Mouse (Mus musculus) hindbrain, embryonic 13.5 days (tissue): ENCODE results near the gene Tmem208. TPM values are rescaled to one million over a fixed set of nuclear protein-coding genes. Genes with fewer than 3 reads are reported as not detected.

Experiments used
- ATAC-seq: fragments of 200-750 bp; cut with Nextera tagmentation; 2 replicates; pipeline ENCODE4 v1.8.0; 2017; ENCODE audit warnings: moderate TSS enrichment; ENCODE audit not compliant: low FRiP score
- H3K27ac ChIP-seq: fragments of 300-500 bp; sonication (generic); 2 replicates; pipeline ENCODE4 v1.5.1; 2015; ENCODE audit warnings: inconsistent platforms, mild to moderate bottlenecking, moderate library complexity
- H3K27me3 ChIP-seq: fragments of 300-500 bp; sonication (generic); 2 replicates; pipeline ENCODE4 v1.6.1; 2015; ENCODE audit warnings: mild to moderate bottlenecking, inconsistent platforms
- H3K36me3 ChIP-seq: fragments of 300-500 bp; sonication (generic); 2 replicates; pipeline ENCODE4 v1.6.1; 2015; ENCODE audit warnings: mild to moderate bottlenecking, inconsistent platforms
- H3K4me1 ChIP-seq: fragments of 300-500 bp; sonication (generic); replicated peaks from 2 replicates; pipeline ENCODE4 v1.6.1; 2015; ENCODE audit warnings: inconsistent platforms
- H3K4me2 ChIP-seq: fragments of 300-500 bp; sonication (generic); 2 replicates; pipeline ENCODE4 v1.6.1; 2015; ENCODE audit warnings: inconsistent platforms, mild to moderate bottlenecking, moderate library complexity
- H3K4me3 ChIP-seq: fragments of 300-500 bp; sonication (generic); 2 replicates; pipeline ENCODE4 v1.5.1; 2015; ENCODE audit warnings: mild to moderate bottlenecking, inconsistent platforms
- H3K9ac ChIP-seq: fragments of 300-500 bp; sonication (generic); 2 replicates; pipeline ENCODE4 v1.6.1; 2015; ENCODE audit warnings: mild to moderate bottlenecking, inconsistent platforms
- H3K9me3 ChIP-seq: fragments of 300-500 bp; sonication (generic); 2 replicates; pipeline ENCODE4 v1.6.1; 2016; ENCODE audit warnings: inconsistent platforms
- WGBS: fragments of 180-500 bp; shearing (Covaris S2); methylation state at CpG from one replicate; pipeline ENCODE4 v1.1.7; 2015; 5-methylcytosine and 5-hydroxymethylcytosine counted together
- microRNA counts: library from miRNA; unstranded; fragments of <30 nt; microRNA quantifications from one replicate; lab custom pipeline; 2016
- microRNA-seq: library from miRNA; unstranded; fragments of <30 nt; microRNA quantifications from one replicate; pipeline ENCODE4, GENCODE M21; 2016
- polyA plus RNA-seq: library from polyadenylated mRNA; unstranded; fragments of >200 nt; fragmentation: Nextera tagmentation; extraction: Ambion mirVana; gene quantifications from 2 replicates; pipeline ENCODE4 v1.2.1, GENCODE M21; 2015

Tmem208 gene
- polyA plus RNA-seq, 1 experiment from 2014 or later, result 136 TPM

DNA sequence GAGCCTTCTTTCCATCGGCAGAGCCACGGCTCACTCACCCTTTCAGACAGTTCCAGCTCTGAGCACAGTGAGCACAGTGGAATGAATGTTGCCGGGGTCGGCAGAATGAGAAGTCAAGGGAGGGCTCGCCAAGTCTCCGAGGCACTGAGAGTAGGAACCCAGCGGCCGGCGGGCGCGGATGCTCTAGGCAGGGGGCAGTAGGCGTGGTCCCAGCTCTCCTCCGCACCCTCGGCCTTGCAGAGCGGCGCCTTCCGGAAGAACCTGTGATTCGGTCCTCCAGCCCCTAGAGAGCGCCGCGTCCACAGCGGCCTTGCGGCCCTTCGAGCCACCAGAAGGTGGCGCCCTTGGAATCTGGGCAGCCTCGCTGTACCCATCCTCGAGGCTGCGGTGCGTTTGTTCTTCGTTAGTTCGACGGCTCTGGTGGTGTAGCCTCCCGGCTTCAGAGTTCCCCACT lies 48.4 kb downstream of the Tmem208 start:
- peaks cover 5% of the 10 kb centered on the region; the same call in 1 of the 2 replicates for H3K36me3 ChIP-seq
- peak overlapping the region; percentile 48 for H3K4me2 ChIP-seq
- WGBS, result 25% methylated on average over 33 of the region's 33 CpGs
- no peaks in the 10 kb centered on the region for H3K9me3 ChIP-seq
- 0 out of 2 replicates have a peak overlapping the region, but pooled peaks have one; percentile 49 for H3K9ac ChIP-seq
- no peak for ATAC-seq
- peaks cover 11% of the 10 kb centered on the region for H3K4me1 ChIP-seq
- H3K4me3 ChIP-seq, result peak overlapping the region; percentile 21
- H3K27ac ChIP-seq, result no peak overlapping the region
- no peaks in the 10 kb centered on the region for H3K27me3 ChIP-seq

DNA sequence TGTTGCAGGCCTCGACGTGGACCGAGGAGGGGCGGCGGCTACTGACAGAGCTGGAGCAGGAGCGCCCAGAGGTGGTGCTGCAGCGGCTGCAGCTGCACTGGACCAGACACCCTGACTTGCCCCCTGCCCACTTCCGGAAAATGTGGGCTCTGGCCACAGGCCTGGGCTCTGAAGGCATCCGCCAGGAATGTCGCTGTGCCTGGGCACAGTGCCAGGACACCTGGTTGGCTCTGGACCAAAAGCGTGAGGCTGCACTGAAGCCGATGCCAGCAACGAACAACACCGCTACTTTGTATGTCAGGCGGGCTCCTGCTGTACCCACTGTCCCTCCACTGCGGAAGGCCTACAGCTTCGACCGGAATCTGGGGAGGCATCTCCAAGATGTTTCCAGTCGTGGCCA lies 52.5 kb downstream of the Tmem208 start:
- 70% methylated on average over 19 of the region's 19 CpGs for WGBS
- H3K9ac ChIP-seq, result no peak overlapping the region
- ATAC-seq, result no peak

GRCm38 (mm10) chr8:105380308-105380707 lies 54.2 kb downstream of the Tmem208 start:
- no peak overlapping the region for H3K9ac ChIP-seq
- no peaks in the 10 kb centered on the region for H3K27me3 ChIP-seq
- H3K4me1 ChIP-seq, result peaks cover 5% of the 10 kb centered on the region
- ATAC-seq, result no peak
- no peaks in the 10 kb centered on the region for H3K9me3 ChIP-seq
- no peak overlapping the region for H3K4me3 ChIP-seq
- WGBS, result 87% methylated on average over 12 of the region's 12 CpGs
- H3K4me2 ChIP-seq, result no peak overlapping the region
- H3K27ac ChIP-seq, result no peak overlapping the region
- no peaks in the 10 kb centered on the region for H3K36me3 ChIP-seq

More for the DNA sequence above, 52.5 kb downstream of the Tmem208 start:
- Histone ChIP-seq H3K4me1 (peaks cover 11% of the 10 kb centered on the region), H3K4me3 (no peak overlapping the region), H3K27me3 (no peaks in the 10 kb centered on the region), H3K9me3 (no peaks in the 10 kb centered on the region), H3K36me3 (no peaks in the 10 kb centered on the region), H3K4me2 (no peak overlapping the region), H3K27ac (no peak overlapping the region)

- no peaks in the 10 kb centered on the region for H3K9me3 ChIP-seq
- H3K4me3 ChIP-seq, result no peak overlapping the region
- H3K36me3 ChIP-seq, result no peaks in the 10 kb centered on the region
- H3K4me2 ChIP-seq, result no peak overlapping the region
- no peaks in the 10 kb centered on the region for H3K27me3 ChIP-seq
- H3K27ac ChIP-seq, result no peak overlapping the region
- no peak overlapping the region for H3K9ac ChIP-seq
- WGBS, result 95% methylated on average over 2 of the region's 2 CpGs
- ATAC-seq, result no peak
- peaks cover under 1% of the 10 kb centered on the region for H3K4me1 ChIP-seq
These were observed 57.9 kb downstream of the Tmem208 start for GRCm38 (mm10) chr8:105384070-105384469.

MicroRNAs within 50 kb of the gene (microRNA counts, 519-probe panel; counts per million panel counts)
- microRNA mmu-miR-328 (lab: Ali Mortazavi, UCI), result 3,478 counts per million, percentile 44 among the panel's probes with 10 or more counts

Small RNA genes lying within 50 kb of the gene (microRNA-seq; reads per million reads assigned to microRNA genes)
- gene Gm27320, result not detected
- gene Mir328, result 359 reads per million, percentile 64 among the genes with 10 or more reads in this experiment

Other genes starting within 250 kb of the Tmem208 start
- gene Ces3b, start 242.6 kb upstream of the Tmem208 start, polyA plus RNA-seq, result not detected in 2 replicates
- gene Ces4a, start 194.6 kb upstream of the Tmem208 start, polyA plus RNA-seq, result not detected in 2 replicates
- 33.0 and 35.6 TPM in 2 replicates for gene Cbfb, start 155.7 kb upstream of the Tmem208 start, polyA plus RNA-seq
- 27.4 and 29.5 TPM in 2 replicates for gene D230025D16Rik, start 101.2 kb upstream of the Tmem208 start, polyA plus RNA-seq
- 6.2 and 6.7 TPM in 2 replicates for gene B3gnt9, start 71.2 kb upstream of the Tmem208 start, polyA plus RNA-seq
- 19.9 and 21.1 TPM in 2 replicates for gene Tradd, start 61.7 kb upstream of the Tmem208 start, polyA plus RNA-seq
- gene Fbxl8, start 61.7 kb upstream of the Tmem208 start, polyA plus RNA-seq, result 1.1 and 1.2 TPM in 2 replicates
- 0.27 and 0.44 TPM in 2 replicates for gene Hsf4, start 56.6 kb upstream of the Tmem208 start, polyA plus RNA-seq
- gene Nol3, start 50.2 kb upstream of the Tmem208 start, polyA plus RNA-seq, result 3.9 and 4.5 TPM in 2 replicates
- 114 and 119 TPM in 2 replicates for gene 4931428F04Rik, start 36.5 kb upstream of the Tmem208 start, polyA plus RNA-seq
- 14.3 and 14.6 TPM in 2 replicates for gene Exoc3l, start 30.3 kb upstream of the Tmem208 start, polyA plus RNA-seq
- gene E2f4, start 28.7 kb upstream of the Tmem208 start, polyA plus RNA-seq, result 45.6 and 47.0 TPM in 2 replicates
- 1.5 and 1.6 TPM in 2 replicates for gene Elmo3, start 20.8 kb upstream of the Tmem208 start, polyA plus RNA-seq
- 0.82 and 1.4 TPM in 2 replicates for gene Lrrc29, start 76 bp upstream of the Tmem208 start, polyA plus RNA-seq
- gene Fhod1, start 21.6 kb downstream of the Tmem208 start, polyA plus RNA-seq, result 0.74 and 0.76 TPM in 2 replicates
- 7.3 and 7.4 TPM in 2 replicates for gene Slc9a5, start 22.5 kb downstream of the Tmem208 start, polyA plus RNA-seq
- 1.6 and 1.9 TPM in 2 replicates for gene Plekhg4, start 46.9 kb downstream of the Tmem208 start, polyA plus RNA-seq
- gene Kctd19, start 87.1 kb downstream of the Tmem208 start, polyA plus RNA-seq, result not detected in 2 replicates
- gene Lrrc36, start 87.2 kb downstream of the Tmem208 start, polyA plus RNA-seq, result 1.1 and 1.7 TPM in 2 replicates
- 170 and 181 TPM in 2 replicates for gene Tppp3, start 145.2 kb downstream of the Tmem208 start, polyA plus RNA-seq
- gene Zdhhc1, start 170.5 kb downstream of the Tmem208 start, polyA plus RNA-seq, result 30.9 and 34.3 TPM in 2 replicates
- 7.8 and 11.0 TPM in 2 replicates for gene Hsd11b2, start 192.4 kb downstream of the Tmem208 start, polyA plus RNA-seq
- gene Atp6v0d1, start 239.7 kb downstream of the Tmem208 start, polyA plus RNA-seq, result 201 and 203 TPM in 2 replicates